Mouse (Mus musculus): ENCODE measurements around the gene Qprt. TPM values are rescaled to one million over a fixed set of nuclear protein-coding genes. Genes with fewer than 3 reads are reported as not detected.

Qprt gene
- polyA plus RNA-seq, 1 experiment from 2014 or later = 0.98 TPM

GRCm38 (mm10) chr7:127142666-127143065 is 20.6 kb upstream of the Qprt start:
- no peak for ATAC-seq

GRCm38 (mm10) chr7:127142214-127142613 is 20.2 kb upstream of the Qprt start:
- no peak for ATAC-seq
- H3K27ac ChIP-seq = no peak overlapping the region
- no peaks in the 10 kb centered on the region for H3K4me1 ChIP-seq (replicated peaks)
- no peaks in the 10 kb centered on the region for H3K36me3 ChIP-seq
- no peak overlapping the region for H3K9ac ChIP-seq (replicated peaks)
- no peak overlapping the region for H3K4me2 ChIP-seq (replicated peaks)
- no peaks in the 10 kb centered on the region for H3K9me3 ChIP-seq
- no peaks in the 10 kb centered on the region for H3K27me3 ChIP-seq
- H3K4me3 ChIP-seq (replicated peaks) = no peak overlapping the region
- WGBS = 62% methylated on average over 2 of the region's 2 CpGs

More at GRCm38 (mm10) chr7:127142666-127143065, 20.6 kb upstream of the Qprt start:
- no peak overlapping the region for H3K9ac ChIP-seq (replicated peaks)
- no peak overlapping the region for H3K27ac ChIP-seq
- no peak overlapping the region for H3K4me3 ChIP-seq (replicated peaks)
- H3K36me3 ChIP-seq = no peaks in the 10 kb centered on the region
- H3K9me3 ChIP-seq = no peaks in the 10 kb centered on the region
- H3K4me1 ChIP-seq (replicated peaks) = no peaks in the 10 kb centered on the region
- H3K4me2 ChIP-seq (replicated peaks) = no peak overlapping the region
- 88% methylated on average over 4 of the region's 4 CpGs for WGBS
- no peaks in the 10 kb centered on the region for H3K27me3 ChIP-seq

GRCm38 (mm10) chr7:127140623-127141404 is 18.8 kb upstream of the Qprt start:
- 65% methylated on average over 7 of the region's 7 CpGs for WGBS
- Histone ChIP-seq H3K36me3 (no peaks in the 10 kb centered on the region), H3K4me2 (replicated peaks) (no peak overlapping the region), H3K27me3 (no peaks in the 10 kb centered on the region), H3K9me3 (no peaks in the 10 kb centered on the region), H3K27ac (no peak overlapping the region), H3K4me3 (replicated peaks) (no peak overlapping the region), H3K4me1 (replicated peaks) (no peaks in the 10 kb centered on the region), H3K9ac (replicated peaks) (no peak overlapping the region)
- no peak for ATAC-seq

GRCm38 (mm10) chr7:127139562-127139961 is 17.5 kb upstream of the Qprt start:
- Histone ChIP-seq H3K4me1 (replicated peaks) (no peaks in the 10 kb centered on the region), H3K9ac (replicated peaks) (no peak overlapping the region), H3K4me3 (replicated peaks) (no peak overlapping the region), H3K27ac (no peak overlapping the region), H3K36me3 (no peaks in the 10 kb centered on the region), H3K27me3 (no peaks in the 10 kb centered on the region), H3K9me3 (no peaks in the 10 kb centered on the region), H3K4me2 (replicated peaks) (no peak overlapping the region)
- WGBS = 62% methylated on average over 5 of the region's 5 CpGs
- ATAC-seq = no peak

- Histone ChIP-seq H3K27ac (no peak overlapping the region), H3K9ac (replicated peaks) (no peak overlapping the region), H3K9me3 (no peaks in the 10 kb centered on the region), H3K27me3 (no peaks in the 10 kb centered on the region), H3K4me1 (replicated peaks) (no peaks in the 10 kb centered on the region), H3K36me3 (no peaks in the 10 kb centered on the region), H3K4me3 (replicated peaks) (no peak overlapping the region), H3K4me2 (replicated peaks) (no peak overlapping the region)
- no peak for ATAC-seq
- 92% methylated on average over 7 of the region's 7 CpGs for WGBS
Observed at GRCm38 (mm10) chr7:127139100-127139499, 17.1 kb upstream of the Qprt start.

GRCm38 (mm10) chr7:127137262-127138017 is 15.4 kb upstream of the Qprt start, which contains the start of gene Spn:
Spn (minus strand) TSS chr7:127137823.
- no peaks in the 10 kb centered on the region for H3K9me3 ChIP-seq
- ATAC-seq = no peak
- WGBS = 68% methylated on average over 9 of the region's 9 CpGs
- H3K4me3 ChIP-seq (replicated peaks) = no peak within 1 kb of the TSS
- no peaks in the 10 kb centered on the region for H3K36me3 ChIP-seq
- H3K27ac ChIP-seq = no peak within 1 kb of the TSS
- H3K4me1 ChIP-seq (replicated peaks) = 0 out of 2 replicates have a peak, but pooled peaks cover 4% of the 10 kb centered on the region
- no peak within 1 kb of the TSS for H3K9ac ChIP-seq (replicated peaks)
- H3K27me3 ChIP-seq = no peaks in the 10 kb centered on the region
- H3K4me2 ChIP-seq (replicated peaks) = no peak within 1 kb of the TSS

GRCm38 (mm10) chr7:127136181-127137071 is 14.4 kb upstream of the Qprt start:
- no peak for ATAC-seq
- H3K27ac ChIP-seq = no peak overlapping the region
- no peaks in the 10 kb centered on the region for H3K9me3 ChIP-seq
- H3K4me3 ChIP-seq (replicated peaks) = no peak overlapping the region
- no peaks in the 10 kb centered on the region for H3K27me3 ChIP-seq
- H3K9ac ChIP-seq (replicated peaks) = no peak overlapping the region
- 86% methylated on average over 22 of the region's 22 CpGs for WGBS
- H3K4me1 ChIP-seq (replicated peaks) = 0 out of 2 replicates have a peak, but pooled peaks cover 4% of the 10 kb centered on the region
- no peaks in the 10 kb centered on the region for H3K36me3 ChIP-seq
- H3K4me2 ChIP-seq (replicated peaks) = no peak overlapping the region

GRCm38 (mm10) chr7:127134821-127135447 is 12.9 kb upstream of the Qprt start:
- Histone ChIP-seq H3K9me3 (no peaks in the 10 kb centered on the region), H3K9ac (replicated peaks) (no peak overlapping the region), H3K4me1 (replicated peaks) (0 out of 2 replicates have a peak, but pooled peaks cover 4% of the 10 kb centered on the region), H3K27me3 (no peaks in the 10 kb centered on the region), H3K4me3 (replicated peaks) (no peak overlapping the region), H3K36me3 (no peaks in the 10 kb centered on the region), H3K27ac (no peak overlapping the region), H3K4me2 (replicated peaks) (no peak overlapping the region)
- 89% methylated on average over 11 of the region's 11 CpGs for WGBS
- ATAC-seq = no peak

- no peak overlapping the region for H3K4me2 ChIP-seq (replicated peaks)
- no peak overlapping the region for H3K27ac ChIP-seq
- no peak overlapping the region for H3K4me3 ChIP-seq (replicated peaks)
- no peaks in the 10 kb centered on the region for H3K9me3 ChIP-seq
- H3K27me3 ChIP-seq = no peaks in the 10 kb centered on the region
- 40% methylated on average over 5 of the region's 5 CpGs for WGBS
- no peak overlapping the region for H3K9ac ChIP-seq (replicated peaks)
- no peak for ATAC-seq
- no peaks in the 10 kb centered on the region for H3K36me3 ChIP-seq
- H3K4me1 ChIP-seq (replicated peaks) = 0 out of 2 replicates have a peak, but pooled peaks cover 4% of the 10 kb centered on the region
Observed at GRCm38 (mm10) chr7:127133125-127133524, 11.1 kb upstream of the Qprt start.

GRCm38 (mm10) chr7:127129638-127130037 is 7.6 kb upstream of the Qprt start:
- ATAC-seq = no peak
- Histone ChIP-seq H3K9me3 (0 out of 2 replicates have a peak, but pooled peaks cover 1% of the 10 kb centered on the region), H3K36me3 (no peaks in the 10 kb centered on the region), H3K9ac (replicated peaks) (no peak overlapping the region), H3K4me2 (replicated peaks) (no peak overlapping the region), H3K27me3 (no peaks in the 10 kb centered on the region), H3K27ac (no peak overlapping the region), H3K4me3 (replicated peaks) (no peak overlapping the region), H3K4me1 (replicated peaks) (0 out of 2 replicates have a peak, but pooled peaks cover 4% of the 10 kb centered on the region)
- 16% methylated on average over 4 of the region's 4 CpGs for WGBS

All from midbrain, embryonic 13.5 days (tissue).